Comparison of ENCODE assay signal across 17 mouse cellular contexts in the genomic region with DNA sequence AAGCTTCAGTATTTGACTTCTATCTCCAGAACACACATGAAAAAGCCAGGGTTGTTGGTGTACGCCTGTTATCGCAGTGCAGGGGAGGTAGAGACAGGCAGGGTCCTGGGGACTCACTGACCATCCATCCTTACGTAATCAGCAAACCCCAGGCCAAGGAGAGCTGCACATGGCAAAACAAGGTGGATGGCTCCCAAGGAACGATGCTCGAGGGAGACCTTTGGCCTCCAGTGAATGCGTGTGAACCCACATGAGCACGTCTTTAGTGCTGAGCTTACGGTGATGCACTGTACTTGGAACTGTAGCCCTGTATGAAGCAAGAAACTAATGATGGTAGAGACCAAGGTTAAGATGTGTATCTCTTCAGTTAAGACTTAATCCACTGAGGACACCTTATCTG.
"Had no signal": no experiment of that assay in that cellular context is flagged by ENCODE, and none has a peak within 500 bp of the region (broad histone marks: within the 10 kb centered on the region; RNA-seq: fewer than 3 reads in every experiment).

No protein-coding gene starts in this region.

- ATAC-seq: liver, postnatal 0 days; midbrain, embryonic 16.5 days had no signal

- H3K27ac ChIP-seq: layer of hippocampus, adult 2 months; limb, embryonic 12.5 days; liver, embryonic 13.5 days; lung, embryonic 15.5 days; macrophage; midbrain, embryonic 12.5 days; stomach, embryonic 15.5 days had no signal

- H3K4me2 ChIP-seq: limb, embryonic 12.5 days; liver, embryonic 13.5 days; lung, embryonic 15.5 days; midbrain, embryonic 12.5 days; neural tube, embryonic 13.5 days; stomach, embryonic 15.5 days had no signal

- H3K9me3 ChIP-seq: limb, embryonic 12.5 days; liver, embryonic 13.5 days; lung, embryonic 15.5 days; megakaryocyte, embryonic 14.5 days; midbrain, embryonic 12.5 days; neural tube, embryonic 13.5 days; stomach, embryonic 15.5 days had no signal

- H3K9ac ChIP-seq: limb, embryonic 12.5 days; liver, embryonic 13.5 days; liver, postnatal 0 days; lung, embryonic 15.5 days; midbrain, embryonic 12.5 days; neural tube, embryonic 13.5 days; stomach, embryonic 15.5 days had no signal

- DNase-seq: liver; liver, embryonic 13.5 days; liver, postnatal 0 days; lung, postnatal 14 days; retina, postnatal 1 day; right cerebral cortex, postnatal 14 days; thymus, adult 2 months; thymus, postnatal 25 days had no signal

- H3K36me3 ChIP-seq: limb, embryonic 12.5 days; liver, embryonic 13.5 days; lung, embryonic 15.5 days; midbrain, embryonic 12.5 days; neural tube, embryonic 13.5 days; stomach, embryonic 15.5 days had no signal

- H3K27me3 ChIP-seq: limb, embryonic 12.5 days; liver, embryonic 13.5 days; lung, embryonic 15.5 days; megakaryocyte, embryonic 14.5 days; midbrain, embryonic 12.5 days; neural tube, embryonic 13.5 days; stomach, embryonic 15.5 days had no signal

- H3K4me3 ChIP-seq: layer of hippocampus, adult 2 months; limb, embryonic 12.5 days; liver, embryonic 13.5 days; lung, embryonic 15.5 days; megakaryocyte, embryonic 14.5 days; midbrain, embryonic 12.5 days; neural tube, embryonic 13.5 days; stomach, embryonic 15.5 days had no signal
